Mouse (Mus musculus): Measurements from ENCODE around the gene Rab5b.

DNA sequence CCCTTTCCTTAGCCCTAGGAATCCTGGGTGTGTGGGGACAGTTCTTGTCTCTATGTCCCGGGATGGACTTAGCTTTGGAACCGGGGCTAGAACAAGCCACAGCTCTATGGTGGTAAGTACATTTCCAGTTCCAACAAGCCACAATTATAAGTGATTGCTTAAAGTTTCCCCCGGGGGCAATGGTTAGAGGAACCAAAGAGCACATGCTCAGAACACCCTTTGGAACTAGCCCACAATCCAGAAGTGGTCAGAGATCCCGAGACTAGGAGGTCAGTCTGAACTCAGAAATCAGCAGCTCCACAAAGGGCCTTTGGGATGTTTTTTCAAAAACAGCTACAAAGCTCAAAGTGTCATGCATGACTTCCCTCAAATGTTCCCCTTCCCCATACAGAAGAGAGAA, 42.2 kb downstream of the Rab5b start:
- TF ChIP-seq POLR2A (IDR thresholded peaks at IDR 0.05; ENCODE audit: control insufficient read depth, extremely low read depth, insufficient read depth, low read length, poor library complexity): no peak
- no peak for TF ChIP-seq CTCF (IDR thresholded peaks at IDR 0.05; ENCODE audit: borderline replicate concordance, control insufficient read depth, extremely low read depth, insufficient read depth, low read length, poor library complexity)

All from thymus, adult 2 months (tissue).